Mouse (Mus musculus) neural tube, embryonic 10.5 days (tissue): ENCODE results near the gene Adamts4.
"Not testable (repeated sequence)": the region's sequence is repeated elsewhere in the genome, so short reads cannot be mapped to it uniquely, and the experiment has no call there.

ENCODE experiments used
- DNase-seq: peaks from one replicate; pipeline ENCODE4 v3.0.0-alpha.2; 2017; ENCODE audit warnings: low spot score; ENCODE audit errors: extremely low spot score

Adamts4 gene

DNA sequence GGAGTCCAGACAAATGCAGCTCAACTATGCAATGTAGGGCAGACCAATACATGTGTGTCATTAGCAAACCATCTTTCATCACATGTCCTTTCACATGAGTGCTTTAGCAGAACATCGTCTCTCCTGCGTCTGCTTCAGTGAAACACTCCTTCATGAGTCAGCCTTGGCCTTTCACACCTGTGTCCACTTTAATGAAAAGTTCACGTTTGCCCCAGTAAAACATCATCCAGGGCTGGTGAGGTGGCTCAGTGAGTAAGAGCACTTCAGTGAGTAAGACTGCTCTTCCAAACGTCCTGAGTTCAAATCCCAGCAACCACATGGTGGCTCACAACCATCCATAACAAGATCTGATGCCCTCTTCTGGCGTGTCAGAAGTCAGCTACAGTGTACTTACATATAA is 55.9 kb downstream of the Adamts4 start:
- DNase-seq, result not testable (repeated sequence)

DNA sequence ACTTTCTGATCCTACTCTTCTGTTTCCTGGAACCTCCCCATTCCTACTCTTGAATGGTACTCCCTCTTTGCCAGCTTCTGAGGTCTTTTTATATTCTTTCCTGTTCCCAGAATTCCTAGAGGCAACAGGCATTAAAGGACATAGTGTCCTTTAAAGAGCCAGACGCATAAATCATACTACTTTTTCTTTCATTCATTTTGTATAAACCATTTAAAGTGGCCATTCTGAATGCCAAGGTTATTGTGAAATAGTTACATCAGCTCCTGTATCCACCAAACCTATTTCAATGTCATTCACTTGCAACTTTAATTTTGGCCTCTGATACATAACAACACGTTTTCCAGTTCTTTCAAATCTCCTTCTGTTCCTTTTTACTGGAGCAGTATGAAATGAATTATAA is 59.1 kb downstream of the Adamts4 start:
- DNase-seq, result no peak
